Mouse (Mus musculus): ENCODE results near the gene Bcas3.

Gene Bcas3

DNA sequence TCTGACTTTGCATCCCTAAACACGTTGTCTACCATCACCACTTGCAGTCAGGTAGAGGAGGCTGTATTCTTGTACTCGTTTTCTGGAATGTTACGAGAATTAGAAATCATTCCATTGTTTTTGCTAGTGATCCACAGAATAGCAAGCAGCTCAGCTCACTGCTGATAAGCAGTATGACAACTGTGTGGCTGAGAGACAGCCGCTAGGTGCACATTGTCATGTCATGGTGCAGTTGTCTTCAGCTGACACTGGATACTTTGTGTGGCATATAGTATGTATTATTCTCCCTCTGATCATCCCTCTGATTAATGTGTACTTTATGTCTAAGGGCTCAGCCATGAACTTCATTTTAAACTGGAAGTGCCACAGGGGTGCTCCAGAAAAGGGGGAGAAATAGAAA lies 190.3 kb downstream of the Bcas3 start:
- DNase-seq, result no peak

DNA sequence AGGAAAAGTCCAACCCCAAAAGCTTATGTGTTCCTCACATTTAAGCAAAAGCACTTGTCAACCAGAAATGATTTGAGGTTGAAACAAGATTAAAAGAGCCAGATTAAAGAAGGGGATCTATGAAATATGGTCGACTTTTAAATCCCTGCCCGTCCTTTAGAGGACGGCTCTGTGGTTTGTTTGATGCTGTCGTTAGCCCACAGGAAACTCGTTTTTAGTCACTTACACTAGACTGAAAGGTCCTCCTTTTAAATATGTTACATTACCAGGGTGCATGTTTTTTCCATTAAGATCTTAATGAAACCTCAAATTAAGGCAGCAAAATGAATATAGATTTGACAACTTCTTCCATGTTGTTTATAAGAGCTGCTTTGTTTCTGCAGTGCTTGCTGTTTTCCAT lies 192.6 kb downstream of the Bcas3 start:
- no peak for DNase-seq

DNA sequence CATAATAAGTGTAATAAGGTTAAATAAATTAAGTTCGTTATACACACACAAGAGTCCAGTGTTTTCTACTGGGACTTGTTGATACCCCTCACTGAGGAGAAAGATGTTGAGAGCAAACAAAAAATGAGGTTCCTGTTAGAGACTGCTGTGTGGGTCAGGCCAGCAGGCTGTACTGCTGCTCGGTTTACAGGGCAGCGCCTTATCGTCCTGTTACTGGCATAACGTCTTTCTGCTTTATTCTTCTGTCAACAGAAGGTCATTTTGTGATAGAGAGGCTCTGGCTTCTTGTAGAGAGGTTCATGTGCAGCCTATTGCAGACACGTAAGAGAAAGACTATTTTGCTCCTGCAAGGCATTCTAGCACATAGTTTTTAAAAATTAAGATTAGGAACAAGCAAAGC lies 195.0 kb downstream of the Bcas3 start:
- no peak for DNase-seq

DNA sequence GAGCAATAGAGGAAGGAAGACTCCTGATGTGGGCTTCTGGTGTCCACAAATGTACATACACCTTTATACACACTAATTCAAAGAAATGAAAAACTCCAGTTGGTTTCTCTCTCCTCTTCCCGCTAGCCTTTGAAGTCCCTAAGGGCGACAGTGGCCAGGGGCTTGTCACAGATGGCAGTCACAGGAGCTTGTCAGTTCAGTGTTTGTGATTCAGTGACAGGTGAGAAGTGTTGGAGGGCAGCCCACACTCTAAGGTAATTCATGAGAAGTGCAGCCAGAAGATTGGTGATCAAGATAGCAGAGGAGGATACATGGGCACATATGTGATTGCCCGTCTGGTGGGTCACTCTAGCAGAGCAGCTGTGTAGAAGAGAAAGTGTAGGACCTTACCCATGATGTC lies 196.7 kb downstream of the Bcas3 start:
- no peak for DNase-seq

DNA sequence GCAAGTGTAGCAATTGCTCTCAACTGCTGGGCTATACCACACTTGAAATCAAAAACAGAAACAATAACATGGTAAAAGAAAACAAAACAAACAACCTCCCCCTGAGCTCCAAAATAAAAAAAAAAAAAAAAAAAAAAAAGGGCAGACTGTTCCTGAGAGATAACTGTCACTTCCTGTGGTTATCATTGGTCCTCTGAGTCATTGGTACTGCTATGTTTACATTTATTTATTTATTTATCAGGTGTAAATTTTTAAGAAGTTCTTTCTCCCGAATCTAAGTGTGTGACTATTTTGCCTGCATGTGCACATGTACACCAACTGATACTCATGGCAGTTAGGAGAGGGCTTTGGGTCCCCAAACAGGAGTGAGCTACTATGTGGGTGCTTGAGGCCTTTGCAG lies 202.1 kb downstream of the Bcas3 start:
- no peak for DNase-seq

DNA sequence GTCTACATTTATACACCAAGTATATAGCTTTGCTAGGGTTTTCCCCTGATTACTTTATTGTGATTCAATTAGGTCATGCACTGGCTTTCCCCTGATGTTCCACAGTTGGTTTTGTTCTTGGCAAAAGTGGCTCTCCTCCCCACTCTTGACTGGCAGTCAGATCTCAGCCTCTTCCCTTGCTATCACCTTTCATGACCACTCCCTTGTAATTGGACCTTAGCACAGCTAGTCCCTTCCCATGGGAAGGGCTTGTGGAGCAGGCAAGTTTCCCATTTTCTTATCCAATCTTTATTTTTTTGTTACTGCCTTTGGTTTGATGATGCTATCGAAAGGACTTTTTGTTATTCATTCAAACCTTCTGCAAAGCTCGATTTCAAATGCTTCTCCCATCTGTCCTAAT lies 202.8 kb downstream of the Bcas3 start:
- no peak for DNase-seq

DNA sequence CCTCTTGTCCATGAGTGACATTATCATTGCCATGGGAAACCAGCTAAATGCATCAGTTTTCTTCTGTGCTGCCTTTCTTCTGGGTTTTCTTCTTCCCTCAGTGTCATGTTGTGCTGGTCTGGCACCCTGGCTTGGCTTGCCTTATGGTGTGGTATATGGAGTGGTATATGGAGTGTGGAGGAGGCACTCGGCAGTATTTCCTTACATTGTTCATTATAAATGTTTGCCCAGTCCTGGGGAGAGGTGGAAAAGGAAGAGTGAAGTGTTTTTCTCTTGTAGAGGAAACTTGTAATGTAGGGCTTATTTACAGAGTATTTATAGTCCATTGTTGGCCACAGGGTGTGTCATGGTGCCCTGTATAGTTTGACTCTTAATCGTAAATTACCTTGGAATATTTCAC lies 212.1 kb downstream of the Bcas3 start:
- DNase-seq, result no peak

DNA sequence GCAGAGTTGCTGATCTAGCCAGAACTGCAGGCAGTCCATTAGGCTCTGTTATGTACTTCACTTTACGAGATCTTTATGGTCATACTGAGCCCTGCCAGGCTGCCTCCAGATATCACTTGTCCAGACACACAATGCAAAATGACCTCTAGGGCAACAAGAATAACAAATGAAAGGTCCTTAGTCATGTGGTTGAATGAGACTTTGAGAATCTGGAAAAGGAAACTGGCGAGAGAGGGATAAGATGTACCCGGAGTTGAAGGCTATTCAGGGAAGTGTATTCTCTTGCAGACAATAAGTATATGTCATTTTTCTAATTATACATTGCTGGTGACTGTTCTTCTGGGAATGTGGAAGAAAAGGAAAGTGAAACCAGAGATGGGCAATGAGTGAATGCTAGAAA lies 218.1 kb downstream of the Bcas3 start:
- DNase-seq, result no peak

DNA sequence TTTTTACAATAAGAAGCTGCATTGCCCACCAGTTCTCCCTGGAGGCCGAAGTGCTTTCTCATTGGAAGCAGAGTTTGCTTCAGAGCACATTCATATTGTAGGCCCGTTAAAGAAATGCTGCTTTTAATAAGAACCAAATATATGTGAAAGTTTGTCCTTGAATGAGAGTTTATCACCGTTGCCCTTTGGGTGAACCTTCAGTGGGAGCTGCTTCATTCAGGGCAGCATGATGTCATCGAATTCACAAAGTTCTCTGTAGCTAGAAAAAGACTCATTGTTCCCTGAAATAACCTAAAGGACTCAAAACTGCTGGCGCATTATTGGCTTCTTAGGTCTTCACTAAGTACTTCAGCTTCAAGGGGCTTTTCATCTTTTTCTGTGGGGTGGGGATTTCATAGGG lies 219.0 kb downstream of the Bcas3 start:
- peak; percentile 40 for DNase-seq

DNA sequence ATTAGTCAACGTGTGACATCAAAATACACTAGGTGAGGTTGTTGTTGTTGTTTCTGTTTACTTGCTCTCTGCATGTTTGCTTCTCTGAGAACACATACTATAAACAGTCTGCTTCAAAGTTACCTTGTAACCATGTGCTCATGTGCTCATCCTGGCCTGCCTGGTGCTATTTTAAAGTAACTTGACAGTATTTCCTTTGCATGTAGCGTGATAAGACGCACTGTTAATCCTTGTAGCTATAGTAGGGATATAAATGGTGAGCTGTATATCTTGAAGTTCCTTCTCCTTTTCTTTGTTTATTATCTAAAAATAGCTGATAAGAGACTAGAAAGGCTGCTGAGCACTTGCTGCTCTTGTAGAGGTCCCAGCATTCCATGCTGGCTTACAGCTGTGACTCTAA lies 219.6 kb downstream of the Bcas3 start:
- no peak for DNase-seq

DNA sequence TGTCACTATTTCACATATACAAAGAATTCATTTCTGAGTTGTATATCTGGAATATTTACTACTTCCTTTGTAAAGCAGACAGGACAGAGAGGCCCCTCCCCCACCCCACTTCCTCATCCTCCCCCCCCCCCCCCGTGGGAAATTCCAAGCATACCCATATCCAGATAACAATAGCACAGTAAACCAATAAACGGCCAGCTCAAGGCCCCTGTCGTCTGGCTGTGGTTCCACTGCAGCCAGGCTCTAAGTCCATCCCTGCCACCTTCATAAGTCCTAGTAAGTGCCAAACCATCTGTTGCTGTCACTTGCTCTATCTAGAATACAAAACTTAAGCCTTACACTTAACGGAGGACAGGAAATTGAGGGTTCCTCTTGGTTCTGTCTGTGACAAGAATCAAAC lies 221.5 kb downstream of the Bcas3 start:
- peak; percentile 56 for DNase-seq

DNA sequence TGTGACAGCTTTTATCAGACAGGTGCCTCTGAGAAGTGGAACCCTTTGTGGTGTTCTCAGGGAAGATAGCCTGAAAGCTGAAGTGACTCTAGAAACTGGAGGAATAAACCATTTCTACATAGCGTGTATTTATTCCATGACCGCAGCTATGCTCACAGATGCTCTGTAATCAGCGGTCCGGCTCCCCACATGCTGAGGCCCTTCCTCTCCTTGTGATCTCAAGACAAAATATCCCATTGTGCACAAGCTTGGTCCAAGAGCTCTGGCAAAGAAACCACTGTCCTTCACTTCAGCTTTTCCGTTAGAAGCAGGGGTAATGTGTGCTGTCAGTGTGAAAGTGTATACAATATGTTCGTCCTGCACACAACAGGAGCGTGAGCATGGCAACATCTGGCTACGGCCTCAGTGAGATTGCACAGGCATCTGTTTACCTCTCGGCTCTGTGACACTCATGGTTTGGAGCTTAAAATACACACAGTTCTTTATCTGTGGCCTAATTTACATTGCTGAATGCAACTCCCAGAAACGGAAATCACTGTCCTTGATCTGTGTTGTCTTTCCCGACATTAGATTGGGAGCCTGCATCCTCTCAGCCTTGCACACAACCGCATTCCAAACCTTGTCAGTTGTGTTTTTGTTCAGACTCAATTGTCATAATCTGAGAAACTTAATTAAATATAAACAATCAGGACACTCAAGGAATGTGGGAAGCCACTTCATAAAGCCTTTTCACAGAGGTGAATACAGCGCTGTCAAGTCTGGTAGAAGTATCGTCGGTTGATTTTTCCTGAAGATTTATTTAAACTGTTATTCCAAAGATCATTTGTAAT lies 225.1 kb downstream of the Bcas3 start:
- DNase-seq, result peak; percentile 65

DNA sequence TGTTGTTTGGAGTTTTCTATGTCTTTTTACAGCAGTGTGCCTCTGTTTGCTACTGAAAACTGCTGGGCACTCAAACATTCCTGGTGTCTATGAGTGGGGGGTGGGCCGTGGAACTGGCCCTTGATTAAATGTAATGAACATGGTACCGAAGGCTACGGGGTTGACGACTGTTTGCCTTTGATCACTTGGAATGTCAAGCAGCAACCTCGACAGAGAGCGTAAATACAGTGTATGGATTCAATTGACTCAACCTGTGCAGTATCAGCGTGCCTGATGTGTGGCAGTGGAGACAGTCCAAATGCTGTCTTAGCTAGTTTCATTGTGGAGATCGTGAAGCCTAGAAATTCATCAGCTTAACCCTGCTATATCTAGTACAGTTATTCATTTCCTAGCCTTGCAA lies 231.1 kb downstream of the Bcas3 start:
- DNase-seq, result no peak

DNA sequence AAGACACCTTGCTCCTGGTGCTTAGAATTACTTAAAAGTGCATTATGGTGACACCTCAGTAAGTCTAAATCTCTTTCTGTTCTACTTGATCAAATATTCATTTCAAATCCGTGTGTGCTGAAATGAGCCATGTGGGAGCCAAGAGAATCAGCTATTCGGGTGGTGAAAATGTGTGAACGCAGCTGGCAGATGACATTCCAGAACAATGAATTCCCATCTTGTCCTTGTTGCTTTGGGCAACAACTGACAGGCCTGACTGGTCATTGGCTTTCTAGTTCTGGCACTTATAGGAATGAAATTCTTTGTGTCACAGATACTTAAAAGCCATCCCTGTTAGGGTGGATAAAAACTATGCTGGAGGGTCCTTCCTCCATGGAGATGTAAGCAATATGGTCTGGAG lies 240.7 kb downstream of the Bcas3 start:
- peak; percentile 68 for DNase-seq

DNA sequence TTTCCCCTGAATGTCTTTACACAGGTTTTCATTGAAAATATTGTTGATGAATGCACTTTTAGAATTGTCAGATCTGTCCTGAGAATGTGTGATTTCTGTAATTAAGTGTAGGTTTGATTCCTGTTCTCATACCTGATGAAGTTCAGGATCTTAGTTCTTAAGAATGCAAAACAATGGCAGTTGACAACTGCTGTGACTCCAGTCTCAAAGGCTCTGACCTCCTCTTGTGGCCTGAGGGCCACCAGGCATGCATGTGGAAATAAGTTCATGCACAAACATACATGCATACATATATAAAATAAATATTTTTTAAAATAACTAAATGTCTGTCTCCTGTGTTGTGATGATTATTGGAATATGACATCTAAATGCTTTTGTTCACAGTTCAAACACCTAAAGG lies 246.3 kb downstream of the Bcas3 start:
- no peak for DNase-seq

DNA sequence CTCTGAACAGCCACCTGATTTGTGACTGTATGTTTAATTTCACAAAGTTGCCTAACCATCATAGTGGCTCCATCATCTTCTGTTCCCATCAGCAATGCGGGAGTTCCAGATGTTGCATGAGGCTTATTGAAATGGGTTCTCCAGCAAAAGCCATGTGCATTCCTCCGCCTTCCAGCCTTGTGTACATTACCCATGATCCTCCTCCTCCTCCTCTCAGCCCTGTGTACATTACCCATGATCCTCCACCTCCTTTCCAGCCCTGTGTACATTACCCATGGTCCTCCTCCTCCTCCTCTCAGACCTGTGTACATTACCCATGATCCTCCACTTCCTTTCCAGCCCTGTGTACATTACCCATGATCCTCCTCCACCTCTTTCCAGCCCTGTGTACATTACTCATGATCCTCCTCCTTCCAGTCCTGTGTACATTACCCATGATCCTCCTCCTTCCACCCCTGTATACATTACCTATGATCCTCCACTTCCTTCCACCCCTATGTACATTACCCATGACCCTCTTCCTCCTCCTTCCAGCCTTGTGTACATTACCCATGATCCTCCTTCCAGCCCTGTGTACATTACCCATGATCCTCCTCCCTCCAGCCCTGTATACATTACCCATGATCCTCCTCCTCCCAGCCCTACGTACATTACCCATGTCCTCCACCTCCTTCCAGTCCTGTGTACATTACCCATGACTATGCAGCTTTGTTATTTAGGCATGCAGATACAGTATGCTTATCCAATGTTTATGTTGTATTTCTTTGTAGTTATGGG lies 250.8 kb downstream of the Bcas3 start:
- DNase-seq, result no peak

DNA sequence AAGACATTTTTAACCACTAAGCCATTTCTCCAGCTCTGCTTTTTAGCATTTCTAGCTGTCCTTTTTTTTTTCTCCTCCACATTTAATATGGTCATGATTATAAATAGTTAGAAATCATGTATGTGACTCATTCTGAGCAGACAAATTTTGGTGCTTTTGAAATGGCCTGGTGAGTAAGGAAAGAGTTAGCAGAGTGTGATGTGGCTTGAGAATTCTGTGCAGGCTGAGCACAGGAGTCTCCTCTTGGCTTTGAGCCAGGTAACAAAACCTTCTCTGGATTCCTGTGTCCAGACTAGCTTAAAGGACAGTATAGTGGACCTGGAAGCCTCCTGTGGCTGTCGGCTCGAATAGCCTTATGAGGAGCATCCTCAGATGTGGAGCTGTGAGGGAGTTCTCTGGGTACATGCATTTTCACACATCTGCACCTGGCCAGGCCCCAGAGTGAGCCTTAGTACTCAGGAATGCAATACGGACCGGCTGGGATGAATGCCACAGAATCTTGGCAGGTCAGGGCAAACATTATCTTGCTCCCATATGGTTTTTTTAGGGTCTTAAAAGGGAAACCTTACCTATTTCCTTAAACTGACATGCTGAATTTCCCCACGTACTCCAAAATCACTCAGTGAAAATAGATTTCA lies 256.5 kb downstream of the Bcas3 start:
- DNase-seq, result no peak

DNA sequence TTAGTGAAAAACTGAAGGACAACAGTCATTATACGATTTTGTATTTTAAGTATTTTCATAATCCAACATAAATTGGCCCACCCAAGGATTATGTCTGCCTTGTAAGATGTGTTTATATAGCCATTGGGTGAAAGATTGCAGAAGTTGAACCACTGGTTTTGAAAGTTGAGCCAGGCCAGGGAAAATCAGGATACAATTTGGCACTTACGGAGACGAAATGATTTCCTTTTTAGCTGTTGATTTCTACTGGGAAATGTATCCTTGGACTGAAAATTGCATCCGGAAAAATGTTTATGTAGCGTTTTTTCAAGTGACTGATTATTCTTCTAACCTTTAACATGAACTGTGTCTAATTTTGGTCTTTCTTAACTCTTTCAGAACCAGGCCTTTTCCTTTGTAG lies 260.1 kb downstream of the Bcas3 start:
- DNase-seq, result no peak

DNA sequence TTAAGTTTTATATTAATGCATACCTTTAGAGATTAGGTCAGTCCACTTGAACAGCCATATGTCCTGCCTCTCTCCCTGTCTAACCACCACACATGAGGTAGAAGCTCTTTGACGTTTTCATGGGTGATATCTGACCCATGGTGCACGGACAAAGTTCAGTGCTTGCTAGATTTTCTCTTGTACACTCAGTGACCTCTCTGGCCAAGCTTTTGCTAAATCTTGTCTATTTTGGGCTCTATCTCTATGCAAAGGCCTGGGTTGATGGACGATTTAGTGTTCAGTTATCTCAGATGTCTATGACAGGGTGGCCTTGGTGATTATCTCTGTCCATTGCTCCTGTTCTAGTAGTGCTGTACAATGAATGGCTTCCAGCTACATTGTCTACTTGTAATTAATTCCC lies 260.6 kb downstream of the Bcas3 start:
- no peak for DNase-seq

DNA sequence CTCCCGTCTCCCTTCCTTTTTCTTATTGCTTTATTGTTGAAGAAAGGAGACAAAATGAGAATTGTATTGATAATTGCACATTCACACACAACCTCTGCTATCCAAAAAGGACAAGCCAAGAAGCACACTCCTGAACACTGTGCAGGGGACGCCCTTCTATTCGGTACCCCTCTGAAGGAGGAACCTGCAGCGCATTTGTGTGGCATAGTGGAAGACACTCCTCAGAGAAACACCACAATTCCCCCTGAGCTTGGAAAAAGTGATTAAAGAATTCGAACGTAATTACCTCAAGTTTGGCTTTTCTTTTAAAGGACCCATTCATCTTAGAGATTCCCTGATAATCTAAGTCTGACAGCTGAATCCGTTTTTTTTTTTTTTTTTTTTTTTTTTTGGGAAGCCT lies 261.5 kb downstream of the Bcas3 start:
- DNase-seq, result no peak

DNA sequence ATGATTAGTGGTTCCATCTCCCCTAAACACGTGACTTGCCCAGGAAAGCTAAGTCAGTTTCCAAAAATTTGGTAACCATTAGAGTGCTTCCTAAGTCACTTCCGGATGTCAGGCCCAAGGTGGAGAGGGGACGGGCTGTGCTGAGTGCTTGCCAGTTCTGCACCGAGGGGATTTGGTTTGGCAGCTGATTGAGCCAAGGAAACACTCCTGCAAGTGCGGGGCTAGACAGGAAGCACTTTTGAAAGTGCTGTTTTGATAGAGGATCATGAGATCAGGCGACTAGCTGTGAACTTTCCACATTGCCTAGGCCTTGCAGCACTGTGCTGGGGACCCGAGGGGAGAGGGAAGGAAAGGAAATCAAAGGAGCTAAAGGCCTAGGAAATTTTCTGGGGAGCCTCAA lies 262.5 kb downstream of the Bcas3 start:
- no peak for DNase-seq

DNA sequence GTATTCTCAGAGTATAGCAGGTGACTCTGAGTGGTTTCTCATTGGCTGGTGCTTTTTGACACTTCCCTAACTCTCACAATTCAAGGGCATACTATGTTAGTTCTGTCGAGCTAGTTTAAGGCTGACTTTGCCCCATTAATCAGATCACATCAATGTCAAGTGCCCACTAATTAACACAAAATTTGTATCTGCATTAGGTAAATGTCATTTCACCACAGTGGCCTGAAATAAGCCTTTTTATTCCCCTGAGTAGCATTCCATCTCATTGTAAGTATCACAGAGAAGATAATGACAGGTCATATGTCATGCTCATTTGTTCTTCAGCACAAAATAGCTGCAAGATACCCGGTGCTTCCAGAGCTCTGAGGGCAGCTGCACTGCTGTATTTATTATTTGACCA lies 268.5 kb downstream of the Bcas3 start:
- DNase-seq, result peak; percentile 65

DNA sequence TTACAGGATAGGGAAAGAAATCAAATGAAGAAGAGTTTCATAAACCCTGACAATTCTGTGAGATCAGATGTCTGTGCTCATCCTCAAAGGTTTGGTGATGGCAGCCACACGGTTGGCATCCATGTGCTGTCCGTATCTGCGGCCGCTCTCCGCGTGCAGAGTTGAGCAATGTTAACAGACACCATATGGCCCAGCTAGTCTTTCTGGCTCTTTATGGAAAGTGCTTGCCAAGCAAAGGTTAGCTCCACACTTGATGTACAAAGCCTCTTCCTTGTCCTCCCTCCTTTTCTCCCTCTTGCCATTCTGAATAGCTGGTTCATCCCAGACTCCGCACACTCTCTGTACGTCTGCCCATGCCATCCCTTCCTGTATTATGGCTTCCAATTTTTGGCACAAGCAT lies 269.0 kb downstream of the Bcas3 start:
- DNase-seq, result no peak

DNA sequence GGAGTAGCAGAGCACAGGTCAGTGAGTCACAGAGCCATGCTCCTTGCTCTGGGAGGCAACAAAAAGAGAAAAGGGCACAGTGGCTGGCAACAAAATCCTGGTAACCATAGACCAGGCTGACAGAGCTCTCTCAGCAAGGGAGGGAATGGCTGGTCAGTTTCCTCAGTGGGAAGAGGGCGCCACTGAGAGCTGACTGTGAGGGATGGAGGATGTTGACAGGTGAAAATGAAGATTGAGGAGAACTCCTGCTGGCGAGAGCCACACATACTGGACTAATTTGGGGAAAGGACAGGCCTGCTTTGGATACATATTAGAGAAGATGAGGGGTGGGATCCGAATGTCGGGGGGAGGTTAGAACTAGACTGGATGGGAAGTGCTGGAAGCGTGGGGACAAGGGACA lies 272.2 kb downstream of the Bcas3 start:
- no peak for DNase-seq
